Mouse (Mus musculus) mouse trophoblast stem cell (cell line): ENCODE measurements around the gene Sh3pxd2a.

Source experiments
- in situ Hi-C, 2 experiments: fragments of 300-500 bp; cut with MseI, MboI; formaldehyde crosslinking; loops; 2 replicates in 1 of 2; 3 replicates in 1 of 2; pipeline ENCODE4 v1.15.1; 2025

The Sh3pxd2a gene

DNA sequence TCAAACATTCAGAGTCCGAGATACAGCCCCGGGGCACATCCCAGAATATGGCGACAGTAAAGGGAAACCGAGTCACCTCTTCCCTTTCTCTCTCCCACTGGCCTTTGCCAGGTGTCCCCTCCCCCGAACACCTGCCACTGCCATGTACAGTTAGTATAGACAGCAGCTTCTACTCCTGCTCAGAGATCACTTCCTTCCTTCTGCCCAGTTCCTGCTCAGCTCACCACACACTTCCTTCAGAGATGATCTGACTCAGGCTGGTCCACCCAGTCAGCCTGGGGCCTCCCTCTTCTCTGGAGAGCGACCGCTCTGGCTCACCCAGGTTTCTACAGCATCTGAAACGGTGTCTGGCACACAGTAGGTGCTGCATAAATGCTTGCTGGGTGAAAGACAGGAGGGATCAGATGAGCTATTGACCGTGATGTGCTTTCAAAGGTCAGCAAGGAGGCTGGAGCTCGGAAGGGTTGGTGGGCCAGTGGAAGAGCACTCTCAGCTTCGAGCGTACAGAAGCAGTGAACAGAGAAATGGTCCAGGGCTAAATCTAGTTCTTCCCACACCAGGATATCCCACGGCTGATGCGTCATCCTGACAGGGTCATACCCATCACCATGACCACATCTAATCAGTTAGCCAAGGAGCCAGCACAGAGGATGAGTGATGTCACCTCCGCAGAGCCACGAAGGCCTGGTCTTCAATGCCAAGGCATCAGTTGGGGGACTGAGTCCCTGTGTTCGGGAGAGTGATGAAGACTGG lies 22.5 kb downstream of the Sh3pxd2a start:
- in situ Hi-C loops: no loop called here

DNA sequence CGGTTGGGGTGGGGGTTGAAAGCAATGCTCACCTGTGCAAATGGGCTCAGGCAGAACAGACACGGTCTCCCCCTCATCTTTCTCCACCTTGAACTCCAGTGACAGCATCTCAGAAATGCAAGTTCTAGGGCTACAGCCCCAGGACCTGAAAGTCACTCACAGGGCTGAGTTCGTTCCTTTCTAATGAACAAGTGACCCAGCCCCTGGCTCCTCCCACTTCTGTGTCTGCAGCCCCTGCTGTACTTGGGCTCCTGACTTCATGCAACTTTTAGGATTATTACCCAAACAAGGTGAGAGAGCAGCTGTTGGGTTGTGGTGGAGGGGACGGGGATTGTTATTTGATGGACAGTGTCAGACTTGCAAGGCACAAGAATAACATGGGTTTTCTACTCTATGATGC lies 23.2 kb downstream of the Sh3pxd2a start:
- in situ Hi-C loops: no loop called here

DNA sequence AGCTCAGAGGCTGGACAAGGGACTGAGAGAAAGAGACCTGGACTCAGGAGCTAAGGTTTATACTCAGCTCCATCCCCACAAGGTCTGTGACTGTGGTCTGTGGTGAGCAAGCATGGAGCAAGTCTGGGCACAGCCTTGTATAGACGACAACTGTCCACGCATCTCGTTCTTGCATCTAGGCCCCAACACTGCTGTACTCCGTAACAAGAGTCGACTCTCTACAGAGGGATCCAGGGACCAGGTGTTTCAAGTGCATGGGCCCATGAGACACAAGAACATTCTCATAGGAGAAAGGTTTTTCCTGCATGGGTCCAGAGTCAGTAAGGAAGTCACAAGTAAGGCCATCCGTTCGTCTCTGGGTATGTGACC lies 23.8 kb downstream of the Sh3pxd2a start:
- in situ Hi-C loops: no loop called here

DNA sequence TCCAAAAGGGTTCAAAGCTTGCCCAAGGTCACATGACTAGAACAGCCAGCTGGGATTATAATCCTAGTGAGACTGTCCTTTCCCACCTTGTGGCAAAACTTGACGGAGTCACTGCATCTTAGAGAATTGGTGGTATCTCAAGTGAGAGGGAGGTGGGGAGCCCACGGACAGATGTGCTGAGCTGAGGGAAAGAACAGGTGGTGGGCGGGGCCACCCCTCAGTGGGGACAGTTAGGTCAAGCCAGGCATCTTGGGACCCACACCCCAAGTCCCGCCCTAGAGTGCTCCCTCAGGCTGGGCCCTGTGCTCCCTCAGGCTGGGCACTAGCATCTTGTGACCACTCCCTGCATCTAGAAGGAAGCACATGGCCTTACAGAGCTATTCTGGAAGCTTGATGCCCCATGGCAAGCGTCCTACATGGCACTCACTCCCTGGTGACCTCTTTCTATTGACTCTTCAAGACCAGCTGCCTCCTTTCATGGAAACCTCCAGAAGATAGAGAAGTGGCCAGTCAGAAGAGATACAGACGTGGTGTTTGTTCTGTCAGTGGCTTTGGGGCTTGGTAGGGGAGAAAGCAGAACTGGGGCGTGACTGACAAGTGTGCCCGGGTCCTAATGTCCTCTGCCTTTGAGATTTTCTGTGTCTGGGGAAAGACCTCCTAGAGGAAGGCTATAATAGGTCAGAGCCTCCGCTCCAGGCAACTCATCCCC lies 24.3 kb downstream of the Sh3pxd2a start:
- in situ Hi-C loops: no loop called here

DNA sequence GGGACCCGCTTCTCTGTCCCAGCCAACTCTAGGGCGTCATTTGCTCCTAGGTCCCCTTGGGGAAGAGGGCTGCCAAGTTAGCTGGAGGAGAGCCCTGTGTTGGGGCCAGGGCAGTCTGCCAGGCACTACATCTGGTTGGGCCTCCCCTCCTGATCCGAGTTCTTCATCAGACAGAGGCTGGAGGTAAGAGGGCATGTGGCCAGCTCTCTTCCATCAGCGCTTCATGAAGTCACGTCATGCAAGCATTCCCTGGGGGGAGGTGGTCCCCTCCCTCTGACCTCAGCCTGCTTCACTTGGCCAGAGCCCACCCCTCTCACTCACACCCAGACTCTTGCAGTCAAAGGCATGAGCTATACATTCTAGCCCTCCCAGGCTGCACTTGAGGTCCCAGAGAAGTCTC lies 25.8 kb downstream of the Sh3pxd2a start:
- in situ Hi-C loops: no loop called here

DNA sequence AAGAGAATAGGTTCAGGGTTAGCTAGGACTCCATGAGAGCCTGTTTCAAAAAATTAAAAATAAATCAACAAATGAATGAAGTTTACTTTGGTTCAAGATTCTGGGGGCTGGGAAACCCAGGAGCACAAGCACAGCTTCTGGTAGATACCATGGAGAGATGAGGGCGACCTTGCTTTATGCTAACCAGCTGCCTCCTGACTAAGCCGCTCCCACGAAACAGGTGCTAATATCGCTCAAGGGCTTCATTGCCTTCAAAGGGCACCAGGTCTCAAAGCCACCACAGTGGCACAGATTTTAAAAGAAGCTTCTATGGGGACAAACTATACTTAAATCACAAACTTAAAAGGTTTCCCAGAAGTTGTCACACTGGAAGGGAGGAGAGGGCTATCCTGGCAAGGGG lies 27.2 kb downstream of the Sh3pxd2a start:
- in situ Hi-C loops: no loop called here

DNA sequence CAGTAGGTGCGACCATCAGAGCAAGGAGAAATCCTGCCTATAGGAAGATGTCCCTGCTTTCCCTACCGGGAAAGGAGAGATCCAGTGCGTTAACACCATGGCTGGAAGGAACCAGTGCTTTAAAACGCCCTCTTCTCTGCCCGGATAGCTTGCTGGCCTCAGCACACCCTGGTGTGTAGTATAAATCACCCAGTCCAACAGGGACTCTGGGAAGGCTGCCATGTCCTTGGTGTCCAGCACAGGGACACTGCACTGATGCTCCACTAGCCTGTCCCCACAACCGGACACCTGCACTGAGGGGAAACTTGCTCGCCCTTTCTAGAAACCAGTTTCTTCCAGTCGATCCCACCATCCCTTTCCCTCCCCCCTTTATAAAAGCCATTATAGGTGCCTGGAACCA lies 28.0 kb downstream of the Sh3pxd2a start:
- in situ Hi-C loops: no loop called here

DNA sequence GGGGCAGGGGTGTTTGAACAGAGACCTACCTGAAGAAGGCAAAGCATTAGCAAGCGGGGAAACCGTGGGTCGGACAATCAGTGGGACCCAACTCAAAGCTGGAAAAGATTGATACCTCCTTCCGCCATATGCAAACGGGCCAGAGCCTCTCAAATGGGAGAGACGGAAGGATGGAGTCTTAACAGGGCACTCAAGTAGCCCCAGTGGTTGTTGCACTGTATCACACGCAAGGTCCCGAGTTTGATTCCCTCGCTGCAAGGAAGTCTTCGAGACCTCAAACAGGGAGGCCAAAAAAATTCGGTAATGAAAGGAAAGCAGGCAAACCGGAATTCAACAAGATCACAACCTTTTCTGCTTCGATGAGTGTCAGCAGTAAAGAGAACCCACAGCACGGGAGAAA lies 29.5 kb downstream of the Sh3pxd2a start:
- in situ Hi-C loops: no loop called here

DNA sequence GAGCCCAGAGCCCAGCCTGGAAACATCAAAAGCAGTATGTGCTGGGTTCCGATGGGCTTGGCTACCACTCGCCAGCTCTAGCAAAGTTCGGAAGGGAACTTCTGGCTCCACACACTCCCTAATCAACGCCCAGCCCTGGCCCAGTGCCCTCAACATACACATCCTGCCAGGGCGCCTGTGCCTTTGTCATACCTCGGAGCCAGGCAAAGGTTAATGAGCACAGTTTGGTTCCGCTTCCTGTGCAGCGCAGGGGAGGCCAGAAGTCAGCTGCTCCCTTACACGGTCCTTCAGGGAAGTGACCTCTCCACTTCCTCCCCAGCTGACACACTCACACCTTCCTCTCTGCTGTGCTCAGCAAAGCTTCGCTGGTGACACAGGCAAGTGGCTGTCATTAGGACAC lies 31.9 kb downstream of the Sh3pxd2a start:
- in situ Hi-C loops: no loop called here

DNA sequence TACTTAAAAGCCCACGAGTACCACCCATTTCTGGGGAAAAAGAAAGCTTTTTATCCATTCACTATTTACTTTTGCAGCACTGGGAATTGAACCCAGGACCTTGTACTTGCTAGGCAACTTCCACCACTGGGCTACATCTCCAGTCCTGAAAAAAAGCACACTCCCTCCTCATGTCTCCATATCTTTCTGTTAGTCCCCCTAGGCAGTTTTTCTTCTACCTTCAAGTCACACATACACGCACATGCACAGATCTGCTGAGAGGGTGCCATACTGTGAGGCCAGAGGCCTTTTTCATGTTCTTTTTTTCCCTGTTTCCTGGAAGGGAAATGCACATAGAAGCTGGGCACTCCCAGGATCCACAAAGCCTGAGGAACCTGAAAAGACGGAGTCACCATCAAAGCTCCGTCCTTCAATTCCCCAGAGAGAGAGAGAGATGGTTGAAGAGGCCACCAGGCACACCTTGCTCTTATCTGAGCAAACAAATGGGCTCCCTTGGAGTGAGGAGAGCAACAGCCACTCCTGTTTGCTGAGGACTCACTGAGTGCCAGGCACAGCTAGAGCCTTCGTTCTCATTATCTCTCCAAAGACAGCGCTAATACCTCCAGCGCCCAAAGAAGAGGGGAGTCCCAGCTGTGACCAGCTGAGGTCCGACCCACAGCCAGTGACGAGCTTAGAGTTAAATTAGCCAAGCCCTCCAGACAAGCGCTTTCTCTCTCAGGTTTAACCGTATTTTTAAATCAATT lies 32.8 kb downstream of the Sh3pxd2a start:
- in situ Hi-C loops: no loop called here

DNA sequence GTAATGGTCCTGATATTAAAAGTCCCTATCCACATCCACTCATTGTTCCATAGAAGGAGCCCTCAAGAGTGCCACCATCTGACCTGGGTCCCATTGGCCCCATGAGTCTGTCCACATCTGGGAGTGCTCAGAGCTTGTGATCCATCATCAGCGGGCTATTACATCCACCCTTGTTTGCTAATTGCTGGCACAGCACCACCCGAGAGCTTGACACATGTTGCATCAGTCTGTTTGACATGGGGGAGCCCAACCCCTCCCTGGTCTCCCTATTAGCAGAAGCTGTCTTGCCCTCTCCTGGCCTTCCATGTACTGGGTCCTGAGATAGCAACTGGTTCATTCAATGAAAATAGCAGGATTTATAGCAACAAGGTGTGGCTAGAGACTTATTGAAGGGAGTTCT lies 34.0 kb downstream of the Sh3pxd2a start:
- in situ Hi-C loops: no loop called here

DNA sequence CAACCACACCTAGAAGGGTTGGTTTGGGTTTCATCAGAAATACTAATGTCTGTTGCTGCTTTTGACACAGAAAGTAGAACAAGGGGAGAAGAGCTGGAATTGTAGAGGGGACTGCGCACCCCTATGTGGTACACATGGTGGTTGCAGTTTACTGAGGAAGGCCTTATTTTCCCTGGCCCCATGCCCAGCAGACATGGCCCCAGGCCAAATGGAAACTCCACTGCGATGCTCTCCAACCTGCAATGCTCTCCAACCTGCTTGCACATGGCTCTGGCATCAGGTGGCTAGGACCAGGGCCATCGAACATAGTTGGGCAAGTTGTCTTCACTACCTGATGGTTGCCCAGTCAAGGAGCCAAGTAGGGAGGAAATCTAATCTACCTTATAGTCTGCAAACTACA lies 35.0 kb downstream of the Sh3pxd2a start:
- in situ Hi-C loops: no loop called here

DNA sequence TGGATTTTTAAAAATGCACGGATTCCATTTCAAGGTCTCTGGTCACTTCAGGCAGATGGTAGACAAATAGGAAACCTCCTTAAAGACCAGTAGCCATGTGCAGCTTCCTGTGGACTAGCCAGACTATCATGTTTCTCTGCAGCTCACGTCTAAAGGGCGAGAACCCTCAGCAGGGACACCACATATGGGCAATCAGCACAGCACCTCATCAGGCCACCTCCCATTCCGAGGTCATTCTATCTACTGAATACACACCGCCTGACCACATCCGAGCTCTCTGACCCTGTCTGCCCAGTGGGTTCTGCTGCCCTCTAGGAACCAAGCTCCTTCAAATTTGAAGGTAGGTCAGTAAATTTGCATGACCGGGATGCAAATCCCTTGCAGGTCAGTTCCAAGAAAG lies 35.4 kb downstream of the Sh3pxd2a start:
- in situ Hi-C loops: no loop called here

DNA sequence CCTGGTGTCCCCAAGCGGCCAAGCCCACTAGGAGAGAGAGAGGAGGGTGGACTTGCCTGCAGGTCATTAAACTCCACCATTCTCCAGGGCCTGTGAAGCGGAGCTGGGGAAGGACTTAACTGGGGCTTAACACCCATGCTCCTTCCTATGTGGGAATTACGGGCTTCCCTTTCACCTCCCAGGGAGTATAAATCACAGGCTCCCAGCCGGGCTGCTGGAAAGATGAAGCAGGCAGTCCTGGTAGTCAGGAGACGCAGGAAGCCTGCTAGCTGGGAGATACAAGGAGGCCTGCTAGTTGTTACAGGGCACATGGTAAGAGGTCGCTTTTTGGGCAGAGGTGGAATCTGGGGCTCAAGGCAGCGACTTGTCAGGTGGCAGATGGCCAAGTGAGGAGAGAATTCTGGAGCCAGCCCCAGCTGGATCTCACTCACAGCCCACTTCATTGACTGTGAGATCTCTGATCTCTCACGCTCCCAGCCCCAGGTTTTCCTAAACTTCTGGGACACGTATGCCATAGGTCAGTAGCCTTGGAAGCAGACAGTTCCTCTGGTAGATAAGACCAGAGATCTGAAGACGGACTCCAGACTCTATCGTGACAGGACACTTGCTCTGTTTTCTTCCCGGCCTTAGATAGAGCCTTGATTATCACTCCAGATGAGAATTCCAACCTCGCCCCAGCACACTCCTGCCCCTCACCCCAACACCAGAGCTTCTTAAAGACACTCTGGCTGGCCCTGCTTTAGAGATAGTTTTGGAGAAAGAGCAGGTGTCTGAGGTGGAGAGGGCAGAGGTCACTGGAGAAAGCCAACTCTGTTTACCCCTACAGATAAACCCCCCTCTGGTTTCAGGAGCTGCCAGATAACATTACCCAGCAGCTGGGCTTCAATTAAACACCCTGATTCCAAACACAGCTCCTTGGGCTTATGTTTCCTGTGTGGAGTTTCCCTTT lies 36.1 kb downstream of the Sh3pxd2a start:
- in situ Hi-C loops: no loop called here

DNA sequence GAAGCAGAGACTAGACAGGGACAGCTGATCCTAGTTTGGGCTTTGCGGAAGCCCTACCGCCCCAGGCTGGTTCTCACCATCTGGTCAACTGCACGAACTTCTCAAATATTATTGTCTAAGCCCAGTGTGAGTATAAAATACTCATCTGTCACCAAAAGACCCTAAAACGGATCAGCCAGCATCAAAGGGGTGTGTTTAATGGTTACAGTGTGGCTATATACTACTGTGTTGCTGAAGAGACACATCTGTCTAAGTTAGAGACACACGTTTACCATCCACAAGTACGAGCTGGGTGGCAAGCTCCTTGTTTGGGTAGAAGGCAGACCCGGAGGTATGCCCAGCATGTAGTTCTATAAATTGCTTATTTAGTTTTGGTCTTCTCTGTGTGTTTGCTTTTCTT lies 40.6 kb downstream of the Sh3pxd2a start:
- in situ Hi-C loops: no loop called here

DNA sequence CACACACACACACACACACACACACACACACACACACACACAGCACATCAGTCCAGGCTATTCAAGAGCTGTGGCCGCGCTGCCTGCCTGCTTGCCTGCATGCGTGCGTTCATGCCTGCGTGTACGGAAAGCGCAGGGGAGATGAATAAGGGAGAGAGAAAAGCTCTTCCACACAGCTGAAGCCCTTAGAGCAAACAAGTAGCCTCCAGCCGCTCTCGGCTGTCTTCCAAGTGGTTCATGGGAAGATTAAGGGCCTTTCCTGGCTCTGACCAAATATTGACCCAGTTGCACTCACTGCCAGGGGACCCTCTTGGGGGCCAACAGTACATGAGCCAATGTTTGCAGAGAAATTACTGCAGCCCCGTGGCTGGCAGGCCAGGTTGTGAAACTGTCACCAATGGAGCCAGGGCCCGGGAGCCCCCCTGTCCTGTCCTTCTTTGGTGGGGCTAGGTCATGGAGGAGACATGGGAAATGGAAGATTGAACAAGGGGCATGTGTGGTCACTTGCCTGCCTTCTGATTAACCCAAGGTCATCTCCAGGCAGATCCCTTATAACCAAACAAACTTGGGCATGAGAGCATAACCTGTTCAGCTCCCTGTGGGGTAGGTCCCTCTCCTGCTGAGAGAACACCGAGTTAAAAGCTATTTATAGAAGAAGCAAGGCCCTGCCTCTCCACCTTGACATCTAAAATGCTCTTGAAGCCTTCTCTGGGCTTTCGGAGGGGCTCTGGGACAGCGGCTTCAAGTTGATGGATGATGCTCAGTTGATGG lies 42.9 kb downstream of the Sh3pxd2a start:
- in situ Hi-C loops: no loop called here

DNA sequence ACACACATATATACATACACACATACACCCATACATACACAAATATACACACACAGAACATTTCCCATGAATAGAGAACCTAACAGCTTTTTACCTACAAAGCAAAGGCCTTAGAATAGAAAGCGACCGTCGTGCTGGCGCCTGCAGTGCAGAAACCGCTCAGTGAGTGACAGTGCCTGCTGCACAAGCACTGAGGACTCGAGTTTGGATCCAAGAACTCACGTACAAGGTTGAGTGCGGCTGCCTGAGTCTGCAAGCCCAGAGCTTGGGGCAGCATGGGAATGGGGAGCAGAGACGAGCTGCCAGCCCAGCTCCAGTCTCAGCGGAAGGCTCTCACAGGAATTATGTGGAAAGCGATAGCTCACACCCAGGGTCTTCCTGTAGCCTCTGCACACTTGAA lies 43.7 kb downstream of the Sh3pxd2a start:
- in situ Hi-C loops: no loop called here

DNA sequence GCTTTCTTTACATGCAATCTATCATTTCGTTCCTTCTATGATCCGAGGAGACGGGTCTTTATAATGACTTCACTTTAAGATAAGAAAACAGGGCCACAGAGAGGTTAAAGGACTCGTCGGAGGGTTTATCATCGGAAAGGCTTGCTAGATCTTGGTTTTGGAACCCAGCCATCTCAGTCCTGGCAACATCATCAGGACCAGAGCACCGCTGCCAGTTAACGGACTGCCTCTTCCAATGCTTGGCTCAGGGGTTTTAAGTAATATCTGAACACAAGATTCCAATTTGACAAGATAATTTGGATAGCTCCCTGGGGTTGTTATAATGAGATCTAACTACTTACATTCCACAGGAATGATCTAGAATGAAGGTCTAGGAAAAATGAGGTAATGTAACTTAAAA lies 45.0 kb downstream of the Sh3pxd2a start:
- in situ Hi-C loops: no loop called here

DNA sequence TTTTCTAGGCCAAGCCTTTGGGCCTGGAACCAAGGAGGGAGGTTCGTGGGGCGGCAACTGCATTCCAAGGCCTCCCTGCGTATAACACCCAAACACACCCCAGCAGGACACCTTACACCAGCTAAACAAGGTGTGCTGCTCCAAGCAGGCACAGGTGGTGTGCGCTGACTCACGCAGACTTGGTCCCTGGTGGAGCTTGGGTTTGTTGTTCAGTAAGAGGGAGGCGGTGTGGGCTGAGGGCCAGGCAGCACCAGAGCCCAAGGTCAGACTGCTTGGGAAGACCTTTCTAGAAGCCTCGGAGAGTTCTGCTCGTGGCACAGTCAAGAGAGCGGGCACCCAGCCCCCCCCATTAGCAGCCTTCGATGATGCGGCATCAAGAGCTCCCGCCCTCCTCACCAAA lies 48.0 kb downstream of the Sh3pxd2a start:
- in situ Hi-C loops: no loop called here

DNA sequence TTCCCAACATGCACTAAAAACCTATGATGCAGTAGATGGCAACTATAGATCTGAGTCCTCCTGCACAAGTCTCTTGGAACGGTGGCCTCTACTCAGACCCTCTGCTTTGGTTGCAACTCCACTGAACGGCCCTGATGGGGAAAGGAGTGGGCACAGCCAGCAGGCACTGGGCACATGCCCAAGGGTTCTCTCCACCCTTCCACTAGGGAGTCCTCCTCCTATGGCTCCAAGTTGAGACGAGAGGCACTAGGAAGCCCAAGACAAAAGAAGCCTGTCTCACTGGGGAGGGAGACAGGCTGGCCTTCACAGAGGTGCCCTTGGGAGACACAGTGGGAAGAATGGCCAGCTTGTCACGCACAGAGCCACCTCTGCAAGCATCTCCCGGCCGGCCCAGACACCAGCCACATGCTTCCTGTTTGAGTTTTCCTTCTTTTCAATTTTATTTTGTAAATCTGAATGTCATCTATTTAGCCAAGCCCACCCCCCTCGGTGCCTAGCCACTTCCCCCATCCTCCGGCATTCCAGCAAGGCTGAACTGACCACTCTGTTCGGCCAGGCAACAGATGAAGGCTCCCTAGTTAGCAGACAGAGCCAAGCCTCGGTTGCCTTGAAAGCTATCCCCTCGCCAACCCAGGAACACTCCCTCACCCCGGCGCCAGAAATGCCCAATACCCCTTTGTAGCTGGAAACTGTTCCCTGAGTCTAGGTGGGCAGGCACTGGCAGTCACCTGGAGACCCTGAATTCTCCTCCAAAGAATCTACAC lies 49.9 kb downstream of the Sh3pxd2a start:
- in situ Hi-C loops: no loop called here
